Mouse (Mus musculus): Measurements from ENCODE around the gene Emc6.

Emc6 gene

DNA sequence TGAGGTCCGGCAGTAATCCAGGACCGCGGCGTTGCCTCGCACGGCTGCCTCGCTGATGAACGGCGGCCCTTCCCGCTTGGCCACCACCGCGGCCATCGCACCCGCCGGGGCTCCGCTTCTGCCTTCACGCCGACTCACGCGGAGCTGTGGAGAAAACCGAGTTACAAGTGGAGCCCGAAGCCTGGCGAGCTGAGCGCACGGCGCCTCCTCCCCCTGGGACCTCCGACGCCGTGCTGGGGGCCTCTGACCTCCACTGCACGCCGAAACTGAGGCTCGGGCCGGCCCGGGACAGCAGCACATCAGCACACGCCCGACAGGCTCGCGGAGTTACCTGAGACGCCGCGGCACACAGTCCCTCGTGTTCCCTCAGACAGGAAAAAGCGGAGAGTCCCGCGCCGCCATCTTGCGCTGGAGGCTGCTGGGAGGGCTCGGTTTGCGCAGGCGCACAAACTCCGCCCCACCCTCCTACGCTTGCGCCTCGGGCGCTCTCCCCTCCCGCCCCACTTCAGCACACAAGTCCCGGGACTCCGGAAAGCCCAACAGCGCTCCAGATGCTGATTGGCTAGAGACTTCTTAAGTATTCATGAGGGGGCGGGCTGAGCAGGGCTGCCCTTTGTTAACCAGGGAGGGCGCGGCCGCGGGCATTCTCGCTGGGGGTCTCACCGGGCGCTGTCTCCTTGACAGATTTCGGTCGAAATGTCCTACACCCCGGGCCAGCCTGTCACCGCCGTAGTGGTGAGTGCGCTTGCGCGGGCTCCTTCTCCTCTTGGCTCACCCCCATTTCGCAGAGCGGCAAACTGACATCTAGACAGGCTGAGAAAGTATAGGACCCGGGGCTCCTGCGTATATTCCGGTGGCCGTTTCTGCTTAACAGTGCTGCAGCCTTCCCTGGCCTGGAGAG, at the start of gene Emc6, which contains the start of gene Tax1bp3:
Gene Emc6 (minus strand): TSS at position 430 of the 901 bp plus-strand sequence.
Gene Tax1bp3 (plus strand): TSS at position 476 of the 901 bp plus-strand sequence.
- peak; percentile 90 to 95 for DNase-seq (ENCODE audit: low spot score in 2 of 2)

DNA sequence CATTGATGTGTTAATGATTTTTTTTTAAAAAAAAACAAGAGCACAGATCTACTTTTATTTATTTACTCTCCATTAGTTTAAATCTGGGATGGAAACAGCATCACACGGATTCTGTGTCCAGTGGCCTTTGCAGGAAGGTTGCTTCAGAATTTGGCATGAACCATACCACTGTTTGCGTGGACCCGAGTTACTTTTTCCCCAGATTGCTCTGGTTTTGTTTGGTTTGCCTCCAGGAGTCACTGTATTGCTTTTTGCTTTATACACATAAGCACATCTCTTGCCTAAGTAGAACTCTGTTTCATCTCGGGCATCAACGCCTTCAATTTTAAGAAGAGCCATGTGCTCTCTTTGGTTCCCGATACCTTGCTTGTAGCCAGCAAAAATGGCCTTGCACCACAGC, 49.0 kb upstream of the Emc6 start:
- DNase-seq (ENCODE audit: low spot score in 2 of 2): no peak

DNA sequence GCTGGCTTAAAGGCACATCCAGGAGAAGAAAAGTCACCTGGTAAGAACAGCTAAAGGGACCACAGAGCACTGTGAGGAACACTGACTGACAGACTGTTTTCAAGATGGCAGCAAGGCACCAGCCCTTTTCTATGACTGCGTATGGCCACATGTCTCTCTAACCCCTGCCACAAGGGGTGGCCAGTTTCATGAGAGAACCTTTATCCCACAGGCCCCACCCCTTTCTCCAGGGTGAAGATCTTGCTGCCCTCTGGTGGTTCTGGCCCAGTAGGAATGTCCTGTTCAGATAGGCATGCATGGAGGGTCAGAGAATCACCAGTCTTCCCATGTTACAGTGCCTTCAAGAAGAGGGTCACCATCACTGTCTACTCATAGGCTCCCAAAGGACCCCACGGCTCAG, 47.1 kb upstream of the Emc6 start:
- DNase-seq (ENCODE audit: low spot score in 2 of 2): peak in 1 of 2 experiments; percentile 30

DNA sequence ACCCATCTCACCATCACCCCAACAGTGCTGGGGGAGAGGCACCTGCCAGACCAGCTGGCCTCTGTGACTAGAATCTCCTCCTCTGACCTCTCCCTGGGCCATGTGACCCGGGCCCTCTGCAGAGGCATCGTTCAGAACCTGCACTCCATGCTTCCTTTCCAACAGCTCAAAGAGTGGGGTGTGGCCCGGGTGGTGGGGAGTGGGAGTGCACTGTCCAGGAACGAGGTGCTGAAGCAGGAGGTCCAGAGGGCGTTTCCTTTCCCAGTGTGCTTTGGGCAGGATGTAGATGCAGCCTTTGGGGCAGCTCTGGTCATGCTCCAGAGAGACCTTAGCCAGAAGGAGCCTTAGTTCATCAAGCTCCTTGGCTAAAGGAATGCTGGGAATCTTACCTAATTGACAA, 46.0 kb upstream of the Emc6 start:
- no peak for DNase-seq (ENCODE audit: low spot score in 2 of 2)

DNA sequence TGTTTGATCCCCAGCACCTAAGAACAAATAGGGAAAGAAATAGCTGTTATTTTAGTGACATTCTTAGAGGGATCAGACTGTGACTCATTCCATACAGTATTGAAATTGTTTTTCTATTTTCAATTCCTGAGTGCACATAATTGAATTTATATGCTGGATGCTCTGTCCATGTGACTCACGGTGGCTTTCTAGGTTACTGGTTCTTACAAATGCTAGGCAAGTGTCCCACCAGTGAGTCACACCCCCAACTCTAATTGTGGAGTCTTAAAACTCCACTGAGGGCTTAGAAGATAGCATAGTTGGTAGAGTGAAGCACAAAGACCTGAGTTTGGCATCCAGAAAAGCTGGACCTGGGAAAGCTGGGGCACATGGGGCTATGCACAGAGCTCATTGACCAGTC, 43.8 kb upstream of the Emc6 start:
- no peak for DNase-seq (ENCODE audit: low spot score in 2 of 2)

DNA sequence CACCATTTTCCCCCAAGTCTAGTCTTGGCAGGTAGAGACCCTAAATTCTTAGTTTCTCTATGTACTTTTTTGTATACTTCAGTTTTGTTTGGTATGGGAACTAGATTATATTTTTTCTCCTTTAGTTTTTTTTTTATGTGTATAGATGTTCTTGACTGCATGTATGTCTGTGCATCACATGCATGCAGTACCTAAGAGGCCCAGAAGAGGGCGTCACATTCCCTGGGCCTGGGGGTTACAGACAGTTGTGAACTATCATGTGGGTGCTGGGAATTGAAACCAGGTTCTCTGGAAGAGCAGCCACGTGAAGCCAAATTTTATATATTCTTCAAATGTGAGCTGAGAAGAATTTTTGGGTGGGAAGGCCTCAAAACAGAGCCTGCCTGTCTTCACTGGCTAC, 42.8 kb upstream of the Emc6 start:
- DNase-seq (ENCODE audit: low spot score in 2 of 2): no peak

DNA sequence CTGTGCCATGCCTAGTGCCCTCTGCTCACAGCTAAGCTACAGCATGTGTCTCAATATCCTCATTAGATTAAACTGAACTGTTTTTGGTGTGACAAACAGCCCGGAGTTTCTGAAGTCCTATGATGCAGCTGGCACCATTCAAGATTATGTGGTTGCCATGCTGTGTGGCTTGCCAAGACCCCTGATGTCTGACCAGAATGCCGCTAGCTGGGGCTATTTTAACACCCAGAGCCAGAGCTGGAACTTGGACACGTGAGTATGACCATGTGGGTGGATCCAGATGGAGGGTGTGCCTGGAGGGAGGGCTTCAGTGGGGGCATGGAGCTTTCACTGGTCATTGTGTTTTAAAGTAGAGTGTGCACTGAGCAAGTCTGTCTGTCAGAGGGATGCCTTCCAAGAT, 37.1 kb upstream of the Emc6 start:
- DNase-seq (ENCODE audit: low spot score in 2 of 2): no peak

DNA sequence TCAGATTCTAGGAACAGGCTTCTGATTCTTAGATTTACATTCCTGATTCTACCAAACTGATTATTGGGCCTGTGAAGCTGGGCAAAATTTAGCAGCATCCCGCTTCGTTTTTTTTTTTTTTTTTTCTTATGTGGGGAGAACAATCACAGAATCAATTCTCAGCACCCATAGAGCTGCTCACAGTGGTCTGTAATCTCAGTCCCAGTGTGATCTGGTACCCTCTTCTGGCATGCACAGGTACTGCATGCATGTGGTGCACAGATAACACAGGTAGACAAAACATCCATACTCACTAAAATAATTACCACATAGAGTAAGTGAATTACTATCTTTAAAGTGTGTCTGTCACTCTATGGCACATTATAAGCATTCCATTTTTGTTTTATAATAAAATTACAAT, 30.8 kb upstream of the Emc6 start:
- DNase-seq (ENCODE audit: low spot score in 2 of 2): no peak

DNA sequence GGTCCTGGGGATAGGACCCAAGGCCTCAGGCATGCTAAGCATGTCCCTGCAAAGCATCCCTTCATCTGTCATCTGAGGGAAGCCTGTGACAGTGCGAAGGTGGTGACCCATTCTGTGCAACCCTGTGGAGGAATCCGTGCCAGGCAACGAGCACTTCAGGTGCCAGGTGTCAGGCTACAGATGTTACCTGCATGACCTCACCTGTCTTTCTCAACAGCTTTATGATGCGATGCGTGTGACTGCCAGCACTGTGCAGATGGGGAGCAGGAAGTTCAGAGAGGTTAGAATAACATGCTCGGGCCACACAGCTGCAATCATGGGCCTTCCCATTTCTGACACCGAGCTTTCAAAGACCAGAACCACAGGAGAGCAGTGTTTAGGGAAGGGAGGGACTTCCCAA, 28.4 kb upstream of the Emc6 start:
- DNase-seq (ENCODE audit: low spot score in 2 of 2): no peak

DNA sequence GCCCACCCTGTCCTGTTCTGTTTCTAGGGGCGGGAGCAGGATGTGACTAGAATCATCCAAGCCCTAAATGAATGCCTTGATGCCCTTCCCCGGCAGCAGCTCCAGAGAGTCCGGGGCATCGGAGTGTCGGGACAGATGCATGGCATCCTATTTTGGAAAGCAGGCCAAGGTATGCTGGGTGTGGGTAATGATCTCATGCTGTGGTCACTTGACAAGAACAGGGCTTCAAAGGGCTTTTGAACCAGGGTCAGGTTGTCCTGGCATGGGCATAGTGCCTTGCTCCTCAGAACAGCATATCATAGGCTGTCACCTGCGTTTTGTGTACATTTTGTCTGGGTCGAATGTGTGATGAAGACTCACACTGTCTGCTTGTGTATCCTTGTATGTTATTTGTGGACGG, 27.1 kb upstream of the Emc6 start:
- no peak for DNase-seq (ENCODE audit: low spot score in 2 of 2)

DNA sequence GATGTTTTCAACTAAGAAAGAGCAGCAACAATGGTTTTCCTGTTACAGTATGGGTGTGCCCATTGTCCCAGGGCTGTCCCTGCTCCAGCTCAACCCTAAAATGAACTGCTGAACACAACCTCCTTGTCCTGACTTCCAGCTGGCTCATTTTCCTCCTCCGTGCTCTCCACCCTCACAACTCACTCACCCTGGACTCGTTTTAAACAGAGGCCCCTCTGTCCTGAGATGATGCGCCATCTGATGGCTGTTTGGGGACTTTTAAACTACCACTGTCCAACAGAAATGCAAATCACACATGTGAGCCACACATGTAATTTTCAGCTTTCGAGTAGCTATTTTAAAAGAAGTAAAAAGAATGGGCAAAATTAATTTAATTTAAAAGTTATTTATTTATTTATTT, 24.8 kb upstream of the Emc6 start:
- no peak for DNase-seq (ENCODE audit: low spot score in 2 of 2)

DNA sequence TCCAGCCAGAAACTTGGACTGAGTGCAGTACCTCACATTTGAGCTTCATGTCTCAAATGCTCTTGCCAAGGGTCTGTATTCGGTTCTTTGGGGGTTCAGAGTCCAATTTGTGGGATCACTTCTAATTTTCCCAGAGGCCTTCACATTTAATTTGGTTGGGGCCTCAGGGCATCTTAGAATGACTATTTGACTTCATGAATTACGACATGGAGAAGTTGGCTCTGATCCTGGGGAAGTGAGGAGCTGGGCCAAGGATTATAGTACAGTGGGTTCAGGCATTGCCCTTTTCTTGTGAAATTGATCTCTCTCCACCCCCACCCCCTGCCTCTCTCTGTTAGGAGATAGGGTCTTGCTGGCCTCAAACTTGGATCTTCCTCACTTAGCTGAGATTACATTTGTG, 24.2 kb upstream of the Emc6 start:
- peak in 1 of 2 experiments; percentile 45 for DNase-seq (ENCODE audit: low spot score in 2 of 2)

DNA sequence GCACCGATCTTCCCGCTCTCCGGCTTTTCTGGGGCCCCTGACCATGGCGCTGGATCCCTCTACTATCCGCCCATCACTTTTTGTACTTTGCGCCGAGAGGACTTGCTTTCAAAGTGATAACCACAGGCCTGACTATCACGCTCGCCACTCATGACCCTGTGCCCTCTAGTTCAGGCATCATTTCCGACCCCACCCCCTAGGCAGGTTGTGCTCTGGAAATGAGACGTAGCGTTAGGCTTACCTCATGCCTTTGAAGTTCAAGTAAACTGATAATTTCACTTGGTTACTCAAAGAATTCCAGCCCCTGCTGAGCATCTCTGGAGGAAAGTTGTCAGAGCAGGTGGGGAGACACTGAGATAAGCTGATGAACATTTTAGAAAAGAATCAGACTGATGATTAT, 23.0 kb upstream of the Emc6 start:
- DNase-seq (ENCODE audit: low spot score in 2 of 2): no peak

DNA sequence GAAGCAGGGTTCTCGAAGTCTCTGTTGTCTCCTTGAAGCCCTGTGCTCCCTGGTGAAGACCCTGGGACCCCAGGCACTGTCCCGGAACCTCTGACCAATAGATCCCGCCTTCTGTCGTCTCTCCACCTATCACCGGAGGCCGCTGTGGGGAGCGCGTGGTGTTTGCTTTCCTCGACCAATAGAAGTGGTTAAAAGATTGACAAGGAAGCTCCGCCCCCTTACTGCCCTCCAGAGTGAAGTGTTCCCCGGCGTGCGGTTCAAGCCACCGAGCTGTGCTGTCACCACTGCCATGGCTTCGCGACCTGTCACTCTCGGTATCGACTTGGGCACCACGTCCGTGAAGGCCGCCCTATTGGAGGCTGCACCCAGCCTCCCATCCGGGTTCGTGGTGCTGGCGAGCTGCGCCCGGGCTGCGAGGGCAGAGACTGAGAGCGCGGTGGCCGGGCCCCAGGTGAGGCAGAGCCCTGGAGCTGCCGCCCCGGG, 22.4 kb upstream of the Emc6 start, which contains the start of gene Shpk:
Gene Shpk (plus strand): TSS at position 231 of the 483 bp plus-strand sequence.
- DNase-seq (ENCODE audit: low spot score in 2 of 2): peak; percentile 94

DNA sequence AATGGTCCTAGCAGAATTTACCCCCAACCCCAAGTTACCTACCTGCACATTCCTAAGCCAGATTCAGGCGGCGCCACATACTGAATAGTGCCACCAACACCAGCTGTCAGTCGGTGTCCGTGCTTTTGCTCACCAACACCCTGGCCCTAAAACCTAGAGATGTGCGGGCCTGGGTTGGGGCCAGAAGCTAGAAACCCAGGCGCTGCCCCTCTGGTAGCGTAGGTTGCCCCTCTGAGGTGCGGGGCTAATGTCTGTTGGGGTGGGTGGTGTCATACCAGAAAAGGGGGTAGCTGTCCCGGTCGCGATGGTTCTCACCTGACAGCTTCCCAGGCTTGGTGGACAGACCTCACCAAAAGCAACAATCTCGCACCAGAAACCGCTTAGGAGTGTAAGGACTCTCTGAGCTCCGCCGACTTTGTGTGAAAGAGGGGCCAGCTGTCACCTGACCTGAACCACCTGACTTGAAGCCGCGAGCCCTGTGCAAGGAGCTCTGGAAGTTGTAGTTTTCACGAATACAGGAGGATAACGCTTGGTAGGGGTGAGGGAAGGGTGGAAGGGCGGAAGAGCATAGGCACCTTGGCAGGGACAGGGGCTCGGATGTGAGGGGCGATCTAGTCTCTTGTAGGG, 21.9 kb upstream of the Emc6 start, which contains the start of gene Ctns:
Gene Ctns (minus strand): TSS at position 440 of the 627 bp plus-strand sequence.
- peak in 1 of 2 experiments; percentile 85 for DNase-seq (ENCODE audit: low spot score in 2 of 2)

DNA sequence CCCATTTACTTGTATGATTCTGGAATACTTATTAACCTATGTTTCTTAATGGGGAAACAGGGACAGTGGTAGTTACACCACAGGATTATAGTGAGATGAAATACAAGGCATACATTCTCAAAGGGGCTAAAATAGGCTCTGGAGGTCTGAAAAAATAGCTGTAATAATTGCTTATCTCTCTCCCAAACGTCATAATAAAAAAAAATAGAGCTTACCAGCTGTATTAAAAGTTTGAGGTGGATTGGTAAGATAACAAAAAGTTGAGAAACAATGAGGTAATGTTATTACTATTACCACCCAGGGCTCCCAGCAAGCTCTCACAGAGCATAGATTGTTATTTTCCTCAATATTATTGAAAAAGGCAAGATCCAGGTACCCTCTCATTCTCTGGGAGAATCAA, 21.4 kb upstream of the Emc6 start:
- no peak for DNase-seq (ENCODE audit: low spot score in 2 of 2)

DNA sequence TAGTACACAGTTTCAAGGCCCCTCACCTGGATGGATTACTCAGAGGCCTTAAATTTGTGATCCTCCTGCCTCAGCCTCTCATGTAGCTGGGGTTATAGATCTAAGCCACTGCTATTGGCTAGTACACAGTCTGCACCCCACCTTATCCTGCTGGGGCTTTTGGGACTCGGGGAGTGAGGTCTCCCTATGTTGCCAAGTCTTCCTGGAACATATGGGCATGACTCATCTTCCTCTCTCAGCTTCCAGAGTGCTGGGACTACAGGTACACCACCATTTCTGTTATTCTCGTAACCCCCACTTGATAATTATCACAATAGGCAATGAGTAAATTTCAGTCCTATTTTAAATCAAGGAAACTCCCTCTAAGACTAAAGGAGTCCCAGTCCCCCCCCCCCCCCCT, 17.6 kb upstream of the Emc6 start:
- no peak for DNase-seq (ENCODE audit: low spot score in 2 of 2)

DNA sequence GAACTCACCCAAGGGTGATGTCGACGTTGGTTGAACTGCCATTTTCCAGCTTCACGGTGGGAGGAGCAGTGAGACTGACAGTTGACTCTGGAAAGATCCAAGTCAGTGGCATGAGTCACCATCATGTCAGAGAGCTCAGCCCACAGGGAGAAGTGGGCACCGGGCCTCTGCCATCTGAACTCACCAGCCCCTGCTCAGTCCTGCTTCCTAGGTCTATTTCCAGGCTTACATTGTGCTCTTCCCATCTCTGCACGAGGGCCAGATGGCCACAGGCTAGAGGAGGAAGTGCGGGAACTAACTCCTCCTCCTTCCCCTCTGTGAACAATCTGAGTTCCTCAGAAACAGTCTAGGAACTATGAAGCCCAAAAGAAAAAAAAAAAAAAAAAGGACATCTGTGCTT, 16.2 kb upstream of the Emc6 start:
- DNase-seq (ENCODE audit: low spot score in 2 of 2): no peak

DNA sequence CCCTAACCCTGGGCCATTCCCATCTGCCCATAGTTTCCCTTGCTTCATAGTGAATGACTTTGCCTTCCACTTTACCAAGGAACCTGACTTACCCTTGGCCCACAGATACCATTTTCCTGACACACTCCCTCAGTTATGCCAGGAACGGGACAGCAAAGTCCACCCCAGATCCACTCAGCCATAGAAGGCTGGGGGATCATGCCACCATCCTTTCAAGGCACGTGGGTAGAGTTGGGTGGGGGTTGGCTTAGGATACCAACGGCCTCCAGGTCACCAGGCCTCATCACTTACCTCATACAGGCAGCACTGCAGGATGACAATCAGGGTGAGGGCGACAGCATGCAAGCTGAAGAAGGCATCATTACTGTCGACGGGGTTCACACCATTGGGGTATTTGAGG, 10.4 kb upstream of the Emc6 start:
- DNase-seq (ENCODE audit: low spot score in 2 of 2): no peak

DNA sequence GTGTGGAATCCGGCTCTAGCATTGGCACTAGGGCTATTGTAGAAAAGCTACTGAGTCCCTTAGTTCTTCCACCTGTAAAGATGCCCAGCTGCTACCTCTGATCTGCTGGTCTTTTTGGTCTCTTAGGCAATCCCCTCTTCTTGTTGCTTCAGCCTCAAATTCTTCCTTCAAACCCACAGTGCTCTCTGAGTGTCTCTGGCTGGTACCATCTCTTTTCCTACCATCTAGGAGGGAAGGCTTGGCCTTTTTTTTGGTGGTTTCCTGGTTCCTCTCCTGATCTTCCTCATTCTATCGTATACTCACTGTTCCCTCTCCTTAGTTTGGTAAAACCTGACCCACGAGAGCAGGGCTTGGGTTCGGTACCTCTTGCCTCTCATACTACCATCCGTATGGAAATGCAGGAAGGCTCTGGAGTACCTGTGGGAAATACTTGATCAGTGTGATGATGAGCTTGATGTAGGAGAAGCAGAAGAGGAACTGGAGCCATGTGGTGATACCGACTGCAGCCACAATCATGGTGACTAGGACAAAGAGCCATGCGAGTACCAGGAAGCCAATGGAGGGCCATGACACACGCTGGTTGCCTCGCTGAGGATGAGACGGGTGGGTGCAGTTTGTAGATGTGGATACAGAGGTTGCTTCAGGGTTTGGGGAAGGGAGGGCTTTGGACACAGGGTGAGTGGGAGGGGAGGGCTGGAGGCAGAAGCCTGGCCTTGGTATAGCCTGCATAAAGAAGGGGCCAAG, 9.2 kb upstream of the Emc6 start:
- DNase-seq (ENCODE audit: low spot score in 2 of 2): no peak

DNA sequence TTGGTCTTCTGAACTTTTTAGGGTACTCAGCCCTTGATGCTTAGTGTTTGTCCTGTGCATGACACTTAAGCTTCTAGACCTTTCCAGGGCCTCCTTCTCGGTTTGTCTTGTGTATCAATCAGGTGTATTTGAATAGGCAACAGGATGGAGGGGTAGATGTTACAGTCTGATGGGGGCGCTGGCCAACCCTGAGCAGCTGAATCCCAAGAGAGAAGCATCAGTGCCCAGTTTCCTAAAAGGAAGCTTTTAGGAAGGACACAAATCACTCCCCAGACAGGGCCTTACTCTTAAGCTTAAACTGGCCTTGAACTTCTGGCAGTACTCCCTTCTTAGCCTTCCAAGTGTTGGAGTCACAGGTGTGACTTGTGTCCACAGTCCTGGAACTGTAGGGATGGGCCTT, 1.1 kb upstream of the Emc6 start:
- no peak for DNase-seq (ENCODE audit: low spot score in 2 of 2)

DNA sequence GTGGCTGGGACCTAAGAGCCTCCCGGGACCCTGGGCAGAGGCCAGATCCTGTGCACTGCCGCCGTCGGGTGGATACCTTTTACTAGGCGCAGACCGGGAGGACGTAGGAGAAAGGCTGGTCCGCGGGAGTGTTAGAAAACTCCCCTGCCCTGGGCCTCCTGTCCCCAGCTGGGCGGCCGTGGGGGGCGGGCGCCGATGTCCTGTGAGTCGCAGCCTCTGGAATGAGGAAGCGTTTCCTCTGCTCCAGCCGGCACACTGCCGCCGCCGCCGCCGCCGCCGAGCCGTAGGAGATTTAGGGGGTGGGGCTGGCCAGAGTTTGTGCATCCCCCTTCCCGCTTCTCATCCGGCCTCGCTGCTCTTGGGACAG, 655 bp upstream of the Emc6 start:
- peak; percentile 77 to 87 for DNase-seq (ENCODE audit: low spot score in 2 of 2)

Data from urinary bladder, postnatal 36 days (tissue).